Mouse (Mus musculus) effector memory CD4-positive, alpha-beta T cell, adult 5 months (primary cell): ENCODE data around the gene H1fnt. TPM values are rescaled to one million over a fixed set of nuclear protein-coding genes. Genes with fewer than 3 reads are reported as not detected.

Experiments
- polyA plus RNA-seq: library from polyadenylated mRNA; unstranded; fragments of 100-300 nt; shearing (Covaris generic); gene quantifications from one replicate; pipeline ENCODE4 v1.2.1, GENCODE M21; 2017

Gene H1fnt
- not detected for polyA plus RNA-seq

GRCm38 (mm10) chr15:98257193-98257592 is at the start of gene H1fnt:
Gene H1fnt, minus strand, starts transcription at chr15:98257293.

DNA sequence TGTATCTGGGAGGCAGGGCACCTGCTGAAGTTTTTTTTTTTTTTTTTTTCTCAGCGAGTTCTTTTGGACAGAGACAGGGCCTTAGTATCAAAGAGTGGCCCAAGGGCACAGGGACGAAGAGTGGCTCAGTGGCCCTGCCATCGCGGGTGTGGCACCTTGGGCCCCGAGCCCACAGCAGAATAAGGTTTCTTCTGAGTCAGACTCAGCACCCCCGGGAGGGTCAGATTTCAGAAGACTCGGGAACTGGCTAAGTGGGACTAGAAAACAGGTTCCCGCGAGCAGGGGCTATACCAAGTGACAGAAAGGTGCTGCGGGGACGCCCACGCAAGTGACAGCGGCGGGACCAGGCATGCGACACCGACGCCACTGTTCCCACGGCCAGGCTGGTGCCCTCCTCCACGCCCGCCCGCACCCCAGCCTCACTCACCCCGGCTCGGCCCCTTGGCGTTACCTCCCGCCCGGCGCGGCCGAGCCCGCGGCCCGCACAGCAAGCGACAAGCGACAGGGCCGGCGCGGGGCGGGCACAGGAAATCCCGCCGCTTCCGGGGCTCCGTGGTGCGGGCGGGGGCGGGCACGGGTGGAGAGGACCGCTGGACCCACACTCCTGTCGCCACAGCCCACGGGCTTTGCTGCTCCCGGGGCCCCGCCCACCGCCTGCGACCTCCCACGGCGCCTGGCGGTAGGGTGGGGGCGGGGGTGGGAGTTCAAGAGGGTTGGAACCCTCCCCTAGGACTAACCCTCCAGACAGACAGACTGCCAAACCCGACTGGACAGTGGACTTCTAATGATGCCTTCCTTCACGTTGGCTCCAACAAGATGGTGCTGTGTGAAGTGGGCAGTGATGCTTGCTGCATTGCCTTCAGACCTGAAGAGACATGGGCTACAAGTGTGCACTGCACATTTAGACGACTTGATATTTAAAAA is 38.8 kb upstream of the H1fnt start, which contains the start of gene Zfp641:
TSS of gene Zfp641 (minus strand) at position 534 of the 924 bp plus-strand sequence.

DNA sequence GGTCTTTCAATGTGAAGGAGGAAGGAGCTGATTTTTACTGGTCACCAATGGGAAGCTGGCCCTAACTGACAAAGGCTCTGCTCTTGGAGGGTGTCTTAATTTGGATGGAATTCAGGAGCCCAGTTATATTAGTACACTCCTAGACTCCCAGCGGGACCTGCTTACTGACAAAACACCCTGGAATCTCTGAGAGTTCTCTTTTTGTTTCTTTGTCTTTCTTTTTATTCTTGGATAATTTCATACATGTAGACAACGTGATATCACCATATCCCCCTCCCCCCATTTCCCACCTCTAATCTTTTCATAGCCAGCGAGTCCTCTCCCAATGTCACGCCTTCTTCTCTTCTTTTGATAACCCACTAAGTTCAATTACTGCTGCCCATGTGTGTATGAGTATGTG is 22.7 kb downstream of the H1fnt start, which contains the start of gene Olfr286:
TSS of gene Olfr286 (minus strand) at position 101 of the 400 bp plus-strand sequence.

GRCm38 (mm10) chr15:98220877-98221276 is 36.2 kb downstream of the H1fnt start, which contains the start of the genes Gm44579 and Olfr287:
Gene Gm44579, minus strand, starts transcription at chr15:98220977.
Gene Olfr287, minus strand, starts transcription at chr15:98221056.

Other genes starting within 250 kb of the H1fnt start
- 8.4 TPM for gene Pfkm, start 164.7 kb downstream of the H1fnt start, polyA plus RNA-seq
- 37.5 TPM for gene Senp1, start 163.5 kb downstream of the H1fnt start, polyA plus RNA-seq
- 16.3 TPM for gene Asb8, start 91.7 kb downstream of the H1fnt start, polyA plus RNA-seq
- gene Ccdc184, start 90.1 kb downstream of the H1fnt start, polyA plus RNA-seq: 0.16 TPM
- gene Olfr288, start 61.8 kb downstream of the H1fnt start, polyA plus RNA-seq: not detected
- gene Gm44579, start 36.3 kb downstream of the H1fnt start, polyA plus RNA-seq: not detected
- not detected for gene Olfr287, start 36.2 kb downstream of the H1fnt start, polyA plus RNA-seq
- gene Olfr286, start 22.8 kb downstream of the H1fnt start, polyA plus RNA-seq: not detected
- gene Zfp641, start 38.9 kb upstream of the H1fnt start, polyA plus RNA-seq: not detected
- gene Olfr285, start 60.1 kb upstream of the H1fnt start, polyA plus RNA-seq: not detected
- gene Olfr284, start 83.7 kb upstream of the H1fnt start, polyA plus RNA-seq: not detected
- gene Olfr283, start 123.7 kb upstream of the H1fnt start, polyA plus RNA-seq: not detected
- not detected for gene Olfr282, start 173.9 kb upstream of the H1fnt start, polyA plus RNA-seq
- not detected for gene Olfr281, start 195.3 kb upstream of the H1fnt start, polyA plus RNA-seq
- gene OR5BS1P, start 212.6 kb upstream of the H1fnt start, polyA plus RNA-seq: not detected
- not detected for gene Lalba, start 225.4 kb upstream of the H1fnt start, polyA plus RNA-seq
- 0.19 TPM for gene Olfr279, start 235.1 kb upstream of the H1fnt start, polyA plus RNA-seq